Mouse (Mus musculus) hindbrain, embryonic 14.5 days (tissue): ENCODE data around the gene Arl8a. TPM values are rescaled to one million over a fixed set of nuclear protein-coding genes. Genes with fewer than 3 reads are reported as not detected.
"Not testable (repeated sequence)": the region's sequence is repeated elsewhere in the genome, so short reads cannot be mapped to it uniquely, and the experiment has no call there.

Source experiments
- ATAC-seq: fragments of 200-750 bp; cut with Nextera tagmentation; 2 replicates; pipeline ENCODE4 v1.8.0; 2017; ENCODE audit warnings: moderate number of reproducible peaks, mild to moderate bottlenecking, moderate TSS enrichment, moderate library complexity; ENCODE audit not compliant: low FRiP score
- DNase-seq: peaks from one replicate; pipeline ENCODE4 v3.0.0-alpha.2; 2015; ENCODE audit warnings: low spot score
- H3K27ac ChIP-seq: fragments of 300-500 bp; sonication (generic); 2 replicates; pipeline ENCODE4 v1.5.1; 2014; ENCODE audit warnings: mild to moderate bottlenecking, moderate library complexity
- H3K27me3 ChIP-seq: fragments of 300-500 bp; sonication (generic); 2 replicates; pipeline ENCODE4 v1.6.1; 2014; ENCODE audit warnings: mild to moderate bottlenecking, low read length, mixed read lengths; ENCODE audit not compliant: control insufficient read depth, insufficient read depth
- H3K36me3 ChIP-seq: fragments of 300-500 bp; sonication (generic); replicated peaks from 2 replicates; pipeline ENCODE4 v1.6.1; 2014; ENCODE audit not compliant: control insufficient read depth, insufficient read depth
- H3K4me1 ChIP-seq: fragments of 300-500 bp; sonication (generic); replicated peaks from 2 replicates; pipeline ENCODE4 v1.6.1; 2014; ENCODE audit warnings: antibody characterized with exemption, low read length, mixed read lengths; ENCODE audit not compliant: control insufficient read depth, insufficient read depth
- H3K4me2 ChIP-seq: fragments of 300-500 bp; sonication (generic); replicated peaks from 2 replicates; pipeline ENCODE4 v1.6.1; 2014; ENCODE audit warnings: mild to moderate bottlenecking, moderate library complexity
- H3K4me3 ChIP-seq: fragments of 300-500 bp; sonication (generic); replicated peaks from 2 replicates; pipeline ENCODE4 v1.5.1; 2014; ENCODE audit warnings: mild to moderate bottlenecking, low read length
- H3K9ac ChIP-seq: fragments of 300-500 bp; sonication (generic); 2 replicates; pipeline ENCODE4 v1.6.1; 2014
- H3K9me3 ChIP-seq: fragments of 300-500 bp; sonication (generic); 2 replicates; pipeline ENCODE4 v1.6.1; 2016; ENCODE audit warnings: low read length; ENCODE audit not compliant: control insufficient read depth
- WGBS: fragments of 180-500 bp; shearing (Covaris S2); extraction: QIAGEN DNeasy Blood & Tissue Kit; methylation state at CpG from one replicate; pipeline ENCODE4 v1.1.7; 2014; 5-methylcytosine and 5-hydroxymethylcytosine counted together
- polyA plus RNA-seq: library from polyadenylated mRNA; unstranded; fragments of >200 nt; fragmentation: Nextera tagmentation; extraction: Ambion mirVana; gene quantifications from 2 replicates; pipeline ENCODE4 v1.2.1, GENCODE M21; 2014

Gene Arl8a
- polyA plus RNA-seq = 354 and 383 TPM in 2 replicates

DNA sequence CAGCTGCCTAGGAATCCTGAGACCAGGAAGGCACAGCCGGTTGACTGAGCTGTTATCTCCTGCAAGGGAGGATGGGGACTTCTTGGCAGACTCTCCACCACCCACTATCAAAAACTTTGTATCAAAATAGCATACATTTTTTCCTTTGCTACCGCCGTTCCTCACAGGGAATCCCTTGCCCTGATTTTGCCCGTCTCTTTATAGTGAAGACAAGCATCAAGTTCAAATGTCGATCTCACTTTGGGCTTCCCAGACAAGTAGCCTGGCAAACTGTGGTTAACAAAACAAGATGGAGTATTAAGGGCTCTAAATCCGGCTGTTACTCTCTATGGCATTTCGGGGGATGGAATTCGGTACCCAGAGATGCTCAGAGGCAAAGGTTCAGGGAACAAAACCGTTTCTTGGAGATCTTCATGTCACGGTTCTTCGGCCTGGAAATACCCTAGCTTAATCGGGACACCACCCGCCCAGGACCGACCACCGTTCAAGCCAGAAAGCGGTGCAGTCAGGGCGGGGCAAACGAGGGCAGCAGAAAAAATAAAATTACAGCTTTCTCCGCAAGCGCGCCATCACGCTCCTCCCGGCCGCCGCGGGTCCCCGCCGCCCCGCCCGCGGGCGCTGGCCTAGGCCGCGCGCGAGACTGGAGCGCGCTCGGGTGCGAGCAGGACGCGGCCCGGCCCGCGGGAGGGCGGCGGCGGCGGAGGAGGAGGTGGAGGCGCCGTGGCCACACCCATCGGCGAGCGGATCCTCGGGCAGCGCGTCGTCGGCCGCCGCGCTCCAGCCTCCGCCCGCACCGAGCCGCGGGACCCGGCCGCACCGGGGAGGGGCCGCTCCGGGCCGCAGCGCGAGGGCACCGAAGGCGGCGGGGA, at the start of gene Arl8a:
Gene Arl8a, plus strand, starts transcription at position 748 of the 869 bp plus-strand sequence.
- peak; percentile 78 for ATAC-seq
- peak within 1 kb of the TSS; percentile 98 for H3K27ac ChIP-seq
- under 1% methylated on average over 55 of the region's 78 CpGs for WGBS

DNA sequence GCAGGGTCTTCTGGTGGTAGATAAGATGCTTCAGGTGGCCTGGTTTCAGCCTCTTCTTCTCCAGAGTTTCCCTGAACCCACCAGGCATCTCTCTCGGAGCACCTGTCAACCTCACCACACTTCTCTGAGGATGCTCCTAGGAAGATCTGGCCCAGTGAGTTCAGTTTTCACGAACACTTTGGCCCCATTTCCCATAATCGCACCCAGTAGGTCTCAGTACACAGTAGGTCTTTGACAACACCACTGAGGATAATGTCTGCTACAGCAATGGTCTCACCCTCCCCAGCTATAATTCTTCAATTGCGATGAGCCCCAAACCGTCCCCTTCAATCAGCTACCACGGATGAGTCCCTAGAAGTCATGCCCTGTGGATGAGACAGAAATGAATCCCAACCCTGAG, 49.2 kb upstream of the Arl8a start:
- WGBS = 93% methylated on average over 6 of the region's 6 CpGs
- DNase-seq (no peak), ATAC-seq (no peak)
- H3K27me3 ChIP-seq = peaks cover 8% of the 10 kb centered on the region; the same call in 1 of the 2 replicates
- H3K4me2 ChIP-seq = no peak overlapping the region
- H3K4me3 ChIP-seq = no peak overlapping the region
- H3K4me1 ChIP-seq = no peaks in the 10 kb centered on the region
- no peaks in the 10 kb centered on the region for H3K9me3 ChIP-seq
- no peak overlapping the region for H3K27ac ChIP-seq
- H3K36me3 ChIP-seq = no peaks in the 10 kb centered on the region
- no peak overlapping the region for H3K9ac ChIP-seq

More for the DNA sequence above, at the start of gene Arl8a:
- Histone ChIP-seq H3K9me3 (no peaks in the 10 kb centered on the region), H3K4me1 (peaks cover 35% of the 10 kb centered on the region), H3K9ac (peak within 1 kb of the TSS; percentile 99), H3K36me3 (peaks cover 8% of the 10 kb centered on the region; the same call in 1 of the 2 replicates), H3K4me3 (peak within 1 kb of the TSS; percentile 93), H3K27me3 (no peaks in the 10 kb centered on the region), H3K4me2 (peak within 1 kb of the TSS; percentile 73)
- DNase-seq = peak; percentile 88

DNA sequence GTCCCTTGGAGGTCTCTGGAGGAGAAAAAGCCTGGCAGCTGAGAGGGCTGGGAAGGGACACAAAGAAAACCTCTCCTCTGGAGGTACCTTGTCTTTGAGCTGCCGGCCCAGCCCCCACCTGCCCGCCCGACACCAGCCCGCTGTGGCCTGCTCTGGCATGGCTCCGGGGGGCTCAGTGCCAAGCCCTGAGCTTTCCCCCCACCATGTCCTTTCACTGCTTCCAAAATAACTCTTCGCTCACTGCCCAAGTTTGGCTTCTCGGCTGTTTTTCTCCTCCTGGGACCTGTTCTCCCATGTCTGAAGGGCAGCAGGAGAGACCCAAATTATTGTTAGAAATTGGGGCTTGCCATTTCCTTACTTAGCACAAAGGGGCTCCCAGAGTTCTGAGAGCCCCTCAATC, 48.2 kb upstream of the Arl8a start:
- H3K4me3 ChIP-seq = no peak overlapping the region
- no peaks in the 10 kb centered on the region for H3K4me1 ChIP-seq
- H3K9ac ChIP-seq = no peak overlapping the region
- no peak for ATAC-seq
- H3K36me3 ChIP-seq = no peaks in the 10 kb centered on the region
- 78% methylated on average over 7 of the region's 7 CpGs for WGBS
- no peak for DNase-seq
- H3K27ac ChIP-seq = no peak overlapping the region
- H3K4me2 ChIP-seq = no peak overlapping the region
- no peaks in the 10 kb centered on the region for H3K9me3 ChIP-seq
- peaks cover 17% of the 10 kb centered on the region for H3K27me3 ChIP-seq

DNA sequence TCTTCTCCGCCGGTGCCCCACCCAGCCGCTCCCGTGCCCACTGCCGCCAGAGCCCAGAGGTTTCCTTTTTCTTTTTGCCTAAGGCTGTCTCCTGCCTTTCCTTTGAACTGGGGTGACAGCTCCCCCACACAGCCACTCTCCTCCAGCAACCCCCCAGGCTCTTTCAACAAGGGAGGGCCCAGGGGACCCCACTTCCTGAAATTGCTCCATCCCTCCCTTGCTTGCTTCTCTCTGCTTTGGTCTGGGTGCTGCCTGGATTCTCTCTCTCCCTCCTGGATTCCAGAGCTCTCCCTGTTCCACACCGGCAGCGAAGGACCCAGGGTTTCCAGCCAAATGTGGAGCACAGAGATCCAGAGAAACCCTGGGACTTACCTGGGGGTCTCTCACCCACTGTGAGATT, 46.2 kb upstream of the Arl8a start:
- Histone ChIP-seq H3K4me3 (no peak overlapping the region), H3K27ac (no peak overlapping the region), H3K9ac (no peak overlapping the region), H3K4me1 (no peaks in the 10 kb centered on the region; the same call in 1 of the 2 replicates), H3K27me3 (peaks cover 37% of the 10 kb centered on the region), H3K36me3 (no peaks in the 10 kb centered on the region), H3K4me2 (no peak overlapping the region), H3K9me3 (no peaks in the 10 kb centered on the region)
- WGBS = 55% methylated on average over 7 of the region's 7 CpGs
- ATAC-seq = no peak
- DNase-seq = no peak

DNA sequence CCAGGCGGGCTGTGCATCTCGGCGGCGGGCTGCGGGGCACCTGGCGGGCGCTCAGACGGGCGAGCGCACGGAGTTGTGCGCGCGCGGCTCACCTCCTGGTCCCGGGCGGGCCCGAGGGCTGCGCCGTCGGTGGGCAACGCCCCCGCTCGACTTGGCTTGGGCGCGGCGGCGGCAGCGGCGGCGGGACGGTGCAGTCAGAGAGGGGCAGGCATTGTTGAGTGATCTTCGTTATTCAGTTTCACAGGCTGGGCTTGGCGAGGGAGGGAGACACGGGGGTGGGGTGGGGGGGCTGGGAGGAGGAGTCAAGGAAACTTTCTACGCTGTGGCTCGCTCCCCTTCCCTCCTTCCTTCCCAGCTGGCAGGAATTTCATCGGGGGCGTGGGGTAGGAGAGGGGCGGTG, 41.5 kb upstream of the Arl8a start, which contains the start of gene Lgr6:
Gene Lgr6, minus strand, starts transcription at position 153 of the 400 bp plus-strand sequence.
- peak within 1 kb of the TSS; percentile 62 for H3K4me2 ChIP-seq
- H3K4me1 ChIP-seq = no peaks in the 10 kb centered on the region; the same call in 1 of the 2 replicates
- H3K27me3 ChIP-seq = peaks cover 51% of the 10 kb centered on the region
- no peak within 1 kb of the TSS for H3K27ac ChIP-seq
- ATAC-seq = no peak
- DNase-seq = no peak
- peak within 1 kb of the TSS; percentile 33 for H3K4me3 ChIP-seq
- WGBS = under 1% methylated on average over 34 of the region's 40 CpGs
- no peaks in the 10 kb centered on the region for H3K9me3 ChIP-seq
- H3K36me3 ChIP-seq = no peaks in the 10 kb centered on the region
- no peak within 1 kb of the TSS for H3K9ac ChIP-seq

DNA sequence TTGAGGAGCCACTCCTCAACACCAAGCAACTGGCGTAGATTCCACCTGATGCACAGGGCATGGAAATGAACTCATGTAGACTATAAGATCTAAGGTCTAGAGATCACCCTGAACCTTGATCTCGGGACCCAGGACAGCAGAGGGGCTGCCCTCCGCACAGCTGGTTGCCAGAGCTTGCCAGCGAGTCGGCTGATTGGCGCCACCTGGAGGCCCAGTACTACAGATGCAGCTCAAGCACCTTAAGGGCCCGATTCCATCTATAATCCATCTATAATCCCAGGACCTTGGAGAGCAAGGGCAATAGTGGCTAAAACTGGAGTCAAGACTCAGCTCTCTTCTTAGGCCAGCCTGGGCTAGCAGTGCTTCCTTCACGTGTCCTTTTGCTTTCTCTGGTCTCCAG, 40.7 kb upstream of the Arl8a start:
- H3K4me3 ChIP-seq = no peak overlapping the region
- no peaks in the 10 kb centered on the region; the same call in 1 of the 2 replicates for H3K4me1 ChIP-seq
- H3K36me3 ChIP-seq = no peaks in the 10 kb centered on the region
- H3K9me3 ChIP-seq = no peaks in the 10 kb centered on the region
- no peak overlapping the region for H3K27ac ChIP-seq
- peak; percentile 65 for DNase-seq
- WGBS = 3% methylated on average over 8 of the region's 8 CpGs
- no peak for ATAC-seq
- peak overlapping the region; percentile 62; the same call in 1 of the 2 replicates for H3K4me2 ChIP-seq
- no peak overlapping the region for H3K9ac ChIP-seq
- peaks cover 51% of the 10 kb centered on the region for H3K27me3 ChIP-seq

DNA sequence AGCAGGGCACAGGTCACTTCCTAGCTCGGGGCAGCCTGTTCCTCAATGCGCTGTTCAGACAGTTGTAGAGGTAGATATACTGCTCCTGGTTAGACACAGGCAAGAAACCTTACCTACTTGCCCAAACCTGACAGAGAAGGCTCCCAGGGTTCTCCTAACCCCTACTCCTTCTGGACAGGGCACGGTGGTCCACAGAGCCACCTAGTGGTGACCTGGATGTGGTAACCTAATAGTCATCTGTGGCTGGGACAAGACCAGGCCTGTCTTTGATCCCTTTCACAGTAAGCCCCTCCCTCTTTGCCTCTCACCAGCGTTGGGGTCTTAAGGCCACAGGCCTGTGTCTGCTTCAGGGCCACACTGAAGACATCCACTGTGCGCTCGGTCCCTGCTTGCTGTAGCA, 38.0 kb upstream of the Arl8a start:
- Histone ChIP-seq H3K27ac (no peak overlapping the region), H3K9ac (no peak overlapping the region), H3K36me3 (no peaks in the 10 kb centered on the region), H3K4me1 (no peaks in the 10 kb centered on the region; the same call in 1 of the 2 replicates), H3K9me3 (no peaks in the 10 kb centered on the region), H3K4me3 (no peak overlapping the region), H3K4me2 (no peak overlapping the region), H3K27me3 (peaks cover 33% of the 10 kb centered on the region)
- no peak for DNase-seq
- 48% methylated on average over 6 of the region's 6 CpGs for WGBS
- ATAC-seq = no peak

DNA sequence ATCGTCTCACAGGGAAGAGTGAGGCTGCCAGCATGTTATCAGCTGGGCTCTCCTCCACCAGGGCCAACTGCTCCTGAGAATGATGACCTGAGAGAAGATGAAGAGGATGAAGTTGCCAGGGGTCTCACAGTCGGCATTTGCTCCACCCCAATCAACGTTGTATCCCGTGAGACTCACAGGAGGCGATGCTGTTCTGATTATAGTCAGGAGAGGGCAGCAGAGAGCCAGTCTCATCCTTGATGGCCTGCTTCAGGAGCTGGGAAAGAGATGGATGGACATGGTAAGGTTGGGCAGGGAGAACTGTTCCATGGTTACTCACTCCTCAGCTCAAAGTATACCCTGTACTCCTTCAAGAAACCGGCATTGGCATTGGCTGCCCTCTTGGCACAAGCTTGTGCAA, 36.5 kb upstream of the Arl8a start:
- Histone ChIP-seq H3K4me1 (no peaks in the 10 kb centered on the region; the same call in 1 of the 2 replicates), H3K27me3 (peaks cover 18% of the 10 kb centered on the region), H3K4me3 (no peak overlapping the region), H3K27ac (no peak overlapping the region), H3K9ac (no peak overlapping the region), H3K4me2 (no peak overlapping the region), H3K9me3 (no peaks in the 10 kb centered on the region), H3K36me3 (no peaks in the 10 kb centered on the region)
- peak; percentile 86 for DNase-seq
- ATAC-seq = peak; percentile 21; the same call in 1 of the 2 replicates
- WGBS = 20% methylated on average over 6 of the region's 6 CpGs

DNA sequence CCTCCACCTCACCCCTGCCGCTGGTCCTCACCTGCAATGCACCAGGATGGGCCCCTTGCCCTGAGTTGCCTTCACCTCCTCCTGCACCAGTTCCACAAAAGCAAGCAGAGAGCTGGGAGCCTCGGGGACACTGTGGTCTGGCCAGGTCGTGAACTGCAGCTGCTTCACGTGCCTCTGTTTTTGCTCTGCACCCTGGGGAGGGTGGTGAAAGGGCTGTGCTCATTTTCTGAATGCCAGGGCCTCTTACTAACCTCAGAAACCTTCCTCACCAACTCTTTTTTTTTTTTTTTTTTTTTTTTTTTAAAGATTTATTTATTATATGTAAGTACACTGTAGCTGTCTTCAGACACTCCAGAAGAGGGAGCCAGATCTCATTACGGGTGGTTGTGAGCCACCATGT, 35.4 kb upstream of the Arl8a start:
- H3K9me3 ChIP-seq, H3K4me1 ChIP-seq, ATAC-seq, H3K27me3 ChIP-seq, H3K9ac ChIP-seq, H3K27ac ChIP-seq, H3K36me3 ChIP-seq, H3K4me2 ChIP-seq, H3K4me3 ChIP-seq, DNase-seq: not testable (repeated sequence)
- 70% methylated on average over 4 of the region's 5 CpGs for WGBS
